Mouse (Mus musculus): ENCODE data around the gene Pax9.

The Pax9 gene

DNA sequence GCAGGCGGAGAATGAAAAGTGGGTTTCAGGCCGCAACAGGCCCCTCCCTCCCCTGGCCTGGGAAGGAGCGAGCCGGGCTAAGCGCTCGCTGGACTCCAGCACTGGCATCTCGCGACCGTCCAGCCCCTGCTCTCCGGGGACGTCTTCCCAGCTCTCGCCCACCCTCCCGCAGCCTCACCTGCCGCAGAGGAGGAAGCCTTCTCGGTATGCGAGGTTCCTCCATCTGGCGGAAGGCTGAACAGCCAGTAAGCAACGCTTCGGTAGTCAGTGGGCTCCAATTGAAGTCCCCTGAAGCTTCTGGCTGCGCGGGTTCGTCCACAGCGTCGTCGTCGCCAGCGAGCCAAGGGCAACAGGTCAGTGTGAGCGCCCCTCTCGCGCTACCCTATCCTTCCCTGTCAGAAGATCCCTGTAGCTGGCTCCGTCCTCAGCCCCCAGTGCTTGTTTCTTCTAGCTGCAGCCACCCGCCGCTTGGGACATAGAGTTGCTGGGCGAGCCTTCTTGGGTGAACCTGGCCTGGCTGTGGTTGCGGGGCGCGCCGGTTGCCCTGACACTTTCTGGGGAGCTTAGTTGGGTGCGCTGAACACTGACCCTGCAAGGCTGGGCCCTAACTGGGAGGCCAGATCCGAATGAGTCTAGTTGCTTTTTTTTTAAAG, at the start of gene Pax9:
TSS of gene Pax9 (plus strand) at position 341 of the 653 bp plus-strand sequence.
- DNase-seq (ENCODE audit: low spot score), result no peak

DNA sequence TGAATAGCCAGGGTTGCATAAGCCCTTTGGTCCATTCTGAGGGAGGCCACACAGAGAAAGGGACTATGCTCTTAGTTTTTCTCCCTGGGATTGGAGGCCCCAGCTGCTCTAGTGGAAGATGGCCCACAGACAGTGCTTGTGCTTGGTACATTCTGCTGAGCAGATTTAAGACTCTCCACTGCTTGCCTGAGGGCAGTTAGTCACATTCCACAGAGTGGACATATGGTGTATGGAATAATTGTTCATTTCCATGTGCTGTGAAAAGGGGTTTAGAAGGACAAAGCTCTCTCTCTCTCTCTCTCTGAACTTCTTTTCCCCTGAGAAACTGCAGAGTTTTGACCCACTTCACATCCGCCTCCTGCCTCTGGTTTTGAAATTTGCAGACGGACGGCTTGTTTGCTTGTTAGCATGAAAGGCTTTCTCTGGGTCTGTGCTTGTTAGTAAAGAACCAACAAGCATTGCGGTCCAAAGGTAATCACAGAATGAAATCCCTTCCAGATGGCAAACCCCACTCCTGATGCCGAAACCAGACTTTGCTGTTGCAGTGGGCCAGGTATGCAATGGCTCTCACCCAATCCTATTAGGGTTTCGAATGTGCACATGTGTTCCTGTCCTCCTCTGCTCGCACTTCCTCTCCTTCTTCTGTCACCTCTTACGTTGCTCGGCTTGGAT, 22.0 kb upstream of the Pax9 start:
- DNase-seq (ENCODE audit: low spot score), result no peak

DNA sequence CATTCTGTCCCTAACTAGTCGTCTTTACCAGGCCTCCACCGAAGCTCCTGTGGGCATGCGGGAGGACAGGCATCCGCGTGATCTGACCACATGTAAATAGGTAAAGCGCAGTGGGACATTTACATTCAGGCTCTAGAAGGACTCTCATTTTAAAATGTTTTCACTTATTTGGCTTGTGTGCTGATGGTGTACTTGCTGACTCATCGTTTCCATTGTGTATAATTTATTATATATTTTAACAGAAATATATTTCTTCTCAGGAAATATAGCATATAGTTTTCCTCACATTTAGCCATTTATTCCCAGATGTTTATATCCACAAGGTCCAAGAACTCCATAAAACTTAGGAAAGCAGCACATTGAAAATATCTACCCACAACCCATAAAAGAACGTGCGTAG, 20.8 kb upstream of the Pax9 start:
- no peak for DNase-seq (ENCODE audit: low spot score)

DNA sequence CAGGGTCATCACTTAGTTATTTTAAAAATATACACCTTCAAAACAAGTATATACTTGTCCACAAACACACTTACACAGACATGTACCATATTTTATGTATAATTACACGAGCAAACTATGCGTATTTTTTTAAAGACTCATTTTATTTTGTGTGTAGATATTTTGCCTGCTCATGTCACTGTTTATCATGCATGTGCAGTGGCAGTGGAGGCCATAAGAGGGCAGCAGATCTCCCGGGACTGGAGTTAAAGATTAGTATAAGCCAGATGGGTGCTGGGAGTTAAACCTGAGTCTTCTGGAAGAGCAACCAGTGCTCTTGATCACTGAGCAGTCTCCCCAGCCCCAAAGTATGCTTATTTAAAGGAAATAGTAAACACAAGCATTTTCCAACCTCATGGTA, 16.8 kb upstream of the Pax9 start:
- DNase-seq (ENCODE audit: low spot score), result no peak

DNA sequence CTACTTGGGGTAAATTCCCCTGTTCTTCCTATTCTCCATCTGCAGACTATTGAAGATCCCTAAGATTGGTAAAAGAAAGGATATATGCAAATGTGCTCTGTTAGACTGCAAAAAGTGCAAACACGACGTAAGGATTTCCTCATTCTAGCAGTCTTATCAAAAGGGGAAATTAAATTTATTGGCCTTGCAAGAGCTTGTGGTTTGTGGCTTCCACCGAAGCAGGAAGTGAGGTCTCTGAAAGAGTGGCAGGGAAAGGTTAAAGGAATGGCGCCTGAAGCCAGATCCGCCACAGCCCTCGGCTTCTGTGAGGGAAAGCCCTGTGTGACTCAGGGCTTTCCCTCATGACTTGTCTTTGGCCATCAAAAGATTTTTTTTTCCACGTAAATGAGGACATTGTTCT, 13.9 kb upstream of the Pax9 start:
- no peak for DNase-seq (ENCODE audit: low spot score)

DNA sequence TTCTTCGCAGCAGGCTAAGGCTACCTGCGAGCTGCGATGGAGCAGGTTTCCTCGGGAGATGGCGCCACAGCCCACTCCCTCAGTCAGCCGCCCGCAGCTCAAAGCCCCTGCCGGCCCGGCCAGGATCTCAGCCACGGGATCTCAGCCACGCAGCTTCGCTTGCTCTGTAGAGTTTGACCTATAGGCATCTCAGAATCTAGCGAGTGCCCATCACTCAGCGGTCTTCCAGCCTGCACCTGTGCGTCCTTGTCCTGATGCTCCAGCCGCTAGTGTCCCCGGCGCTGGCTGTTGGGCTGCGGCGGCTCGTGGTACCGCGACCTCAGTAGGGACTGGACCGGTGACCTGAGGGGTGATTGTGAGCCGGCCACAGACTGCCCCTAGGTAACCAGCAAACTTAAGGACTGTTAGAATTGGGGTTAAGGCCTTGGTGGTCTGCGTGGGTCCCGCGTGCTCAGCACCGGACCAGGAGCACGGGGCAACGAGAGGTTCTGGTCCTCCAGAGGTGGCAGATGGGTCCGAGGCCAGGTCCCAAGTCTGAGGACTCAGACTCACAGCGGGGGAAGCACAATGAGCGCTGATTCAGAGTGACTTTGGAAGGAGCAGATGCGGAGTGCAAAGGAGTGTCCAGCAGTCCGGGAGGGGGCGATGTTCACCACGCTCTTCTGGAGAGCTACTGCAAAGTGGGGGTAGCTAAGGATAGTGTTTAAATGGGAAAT, 10.3 kb upstream of the Pax9 start:
- peak; percentile 11 for DNase-seq (ENCODE audit: low spot score)

DNA sequence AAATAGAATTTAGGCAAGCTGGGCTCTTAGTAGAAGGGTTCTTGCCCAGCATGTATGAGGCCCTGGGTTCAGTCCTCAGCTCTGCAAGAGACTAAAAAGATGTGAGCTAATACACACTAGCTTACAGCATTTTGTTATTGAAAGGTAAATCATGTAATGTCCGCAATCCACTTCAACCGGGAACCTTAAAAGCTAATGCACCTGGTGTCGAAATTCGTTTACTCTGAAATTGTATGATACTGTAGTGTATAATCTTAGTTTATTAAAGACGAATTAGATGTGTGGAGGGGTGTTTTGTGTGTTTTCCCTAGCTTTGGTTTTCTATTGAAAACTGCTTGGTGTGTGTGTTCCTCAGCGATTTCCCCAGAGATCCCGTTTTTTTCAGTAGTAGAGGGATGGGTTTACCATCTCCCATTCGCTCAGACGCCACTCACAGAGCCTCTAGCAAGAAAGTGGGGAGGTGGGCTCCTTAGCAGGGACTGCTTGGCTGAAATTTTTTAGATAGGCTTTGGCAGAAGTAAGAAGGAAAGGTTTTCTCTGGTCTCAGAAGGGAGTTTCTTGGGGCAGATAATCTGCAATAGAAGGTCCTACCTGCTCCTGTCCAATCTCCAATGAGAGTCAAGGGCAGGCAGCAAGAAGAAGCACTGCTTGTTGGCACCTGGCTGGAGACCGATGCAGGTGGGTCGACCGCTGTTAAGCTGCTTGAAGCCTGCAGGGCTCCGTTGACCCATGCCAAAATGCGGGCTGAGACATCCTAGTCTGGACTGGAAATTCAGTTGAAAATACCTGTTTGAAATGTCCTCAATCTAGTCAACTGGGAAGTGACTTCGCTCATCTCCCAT, 3.7 kb upstream of the Pax9 start:
- no peak for DNase-seq (ENCODE audit: low spot score)

DNA sequence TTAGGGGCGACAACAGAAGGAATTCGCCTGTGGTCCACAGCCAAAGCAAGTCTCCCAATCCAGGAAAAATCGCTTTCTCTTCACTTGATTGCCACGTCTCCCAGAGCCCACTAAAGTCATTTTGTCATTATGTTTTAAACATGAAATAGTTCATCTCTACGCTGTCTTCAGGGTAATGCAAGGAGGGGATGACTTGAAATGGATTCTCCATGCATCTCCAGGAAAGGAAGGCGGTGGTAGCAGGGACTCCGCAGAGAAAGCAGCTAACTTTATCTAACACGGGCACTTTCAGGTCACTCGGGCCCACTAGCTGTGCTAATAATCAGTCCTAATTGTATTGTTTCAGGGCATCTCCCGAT, 3.1 kb upstream of the Pax9 start:
- DNase-seq (ENCODE audit: low spot score), result no peak

DNA sequence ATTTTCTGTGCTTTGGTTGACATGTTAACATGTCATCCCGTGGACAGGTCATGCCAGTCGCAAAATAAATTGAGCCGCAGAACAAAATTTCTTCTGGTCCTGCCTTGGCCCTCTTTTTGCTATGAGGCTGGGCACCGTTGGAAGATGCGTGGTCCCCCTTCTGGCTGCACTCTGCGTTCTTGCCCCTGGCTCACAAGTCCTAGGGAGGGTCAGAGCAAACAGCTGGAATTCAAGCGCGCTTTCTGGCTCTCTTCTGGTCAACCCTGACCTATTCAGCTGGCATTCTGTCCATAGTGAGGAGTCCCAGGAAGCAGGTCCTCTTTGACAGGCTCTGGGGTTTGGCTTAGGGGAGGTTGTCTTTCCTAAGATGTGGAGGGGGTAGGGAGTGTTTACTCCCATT, 2.6 kb upstream of the Pax9 start:
- no peak for DNase-seq (ENCODE audit: low spot score)

DNA sequence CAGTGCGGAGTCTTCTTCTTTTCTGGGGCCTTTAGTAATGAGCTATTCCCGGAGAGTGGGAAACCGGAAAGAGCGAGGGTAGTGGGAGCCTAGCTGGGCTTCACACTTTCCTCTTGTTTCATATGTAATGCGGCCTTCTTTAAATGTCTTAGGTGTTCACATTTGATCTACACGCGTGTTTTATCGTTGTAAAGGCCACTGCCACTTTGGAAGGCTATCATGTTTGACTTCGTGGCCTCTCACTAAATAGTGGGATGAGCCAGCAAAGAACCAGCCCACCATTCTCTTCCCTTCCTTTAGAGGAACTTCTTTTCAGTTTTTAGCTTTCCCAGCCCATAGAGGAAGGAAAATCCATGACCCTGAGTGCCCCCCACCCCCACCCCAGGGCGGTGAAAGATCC, 2.2 kb upstream of the Pax9 start:
- no peak for DNase-seq (ENCODE audit: low spot score)

DNA sequence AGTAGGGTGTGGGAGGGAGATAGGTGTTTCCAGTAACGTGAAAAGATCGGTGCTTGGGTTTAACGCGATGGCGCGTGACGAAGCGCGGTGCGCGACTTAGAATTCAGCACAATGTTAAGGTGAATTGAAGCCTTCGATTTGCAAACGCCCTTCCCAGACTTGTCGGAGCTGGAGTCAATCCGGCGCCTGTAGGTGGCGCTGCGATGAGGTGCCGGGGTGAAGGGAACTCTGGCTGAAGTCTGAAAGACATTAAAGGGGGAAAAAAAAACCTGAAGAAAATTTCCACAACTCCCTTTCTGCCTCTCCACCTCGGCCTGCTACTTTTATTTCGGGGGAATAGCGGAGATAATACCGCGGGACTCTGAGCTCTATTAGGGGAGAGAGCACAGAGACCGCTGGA, 1.8 kb upstream of the Pax9 start:
- peak; percentile 54 for DNase-seq (ENCODE audit: low spot score)

DNA sequence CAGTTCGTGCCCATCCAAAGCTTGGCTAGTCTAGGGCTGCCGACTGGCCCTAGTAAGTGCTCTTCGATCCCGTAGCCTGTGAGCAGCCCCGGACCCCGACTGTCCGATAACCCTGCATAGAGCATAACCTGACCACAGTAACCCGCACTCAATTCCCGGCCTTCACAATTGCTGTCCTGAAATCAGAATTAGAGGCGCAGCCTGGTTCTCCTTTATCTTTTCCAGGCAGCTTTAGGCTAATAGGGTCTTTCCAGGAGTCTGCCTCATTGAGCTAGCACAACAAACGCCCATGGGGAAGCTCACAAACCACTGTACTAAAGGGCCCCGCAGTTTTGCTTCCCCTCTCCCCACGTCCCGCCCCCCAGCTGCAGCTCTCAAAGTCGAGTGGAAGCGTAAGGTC, 1.2 kb upstream of the Pax9 start:
- no peak for DNase-seq (ENCODE audit: low spot score)

DNA sequence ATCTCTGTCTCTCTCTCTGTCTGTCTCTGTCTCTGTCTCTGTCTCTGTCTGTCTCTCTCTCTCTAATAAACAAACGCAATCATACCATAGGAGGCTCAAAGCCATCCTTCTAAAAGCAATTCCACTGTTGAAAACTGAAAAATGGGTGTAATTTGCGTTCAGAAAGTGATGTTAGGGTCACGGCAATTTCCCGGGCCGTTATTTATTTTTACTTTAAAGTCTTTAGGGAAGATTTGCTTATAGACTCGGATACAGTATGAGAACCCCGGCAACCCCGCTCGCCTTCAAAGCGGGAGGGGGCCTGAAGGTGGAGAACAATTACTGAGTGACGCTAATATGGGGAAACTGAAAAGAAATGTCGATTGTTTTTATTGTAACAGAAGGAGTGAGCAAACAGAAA, 566 bp upstream of the Pax9 start:
- no peak for DNase-seq (ENCODE audit: low spot score)

DNA sequence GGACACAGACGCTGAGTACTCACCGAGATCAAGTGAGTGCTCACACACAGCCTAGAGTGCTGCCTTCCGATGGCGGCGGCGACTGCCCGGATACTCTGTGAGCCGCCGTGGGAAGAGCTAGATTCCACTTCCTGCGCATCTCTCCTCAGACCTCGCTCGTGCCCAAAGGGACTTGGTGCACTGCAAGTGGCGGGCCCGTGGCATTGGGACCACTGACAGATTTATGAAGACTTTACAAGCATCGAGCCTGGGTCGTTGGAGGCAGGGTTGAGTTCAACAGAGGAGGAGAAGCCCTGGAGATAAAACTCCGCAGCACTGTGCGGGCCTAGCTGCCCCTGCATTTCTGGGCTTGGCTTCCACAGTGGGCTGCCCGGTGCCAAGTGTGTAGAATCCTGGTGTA, 969 bp downstream of the Pax9 start:
- DNase-seq (ENCODE audit: low spot score), result no peak

DNA sequence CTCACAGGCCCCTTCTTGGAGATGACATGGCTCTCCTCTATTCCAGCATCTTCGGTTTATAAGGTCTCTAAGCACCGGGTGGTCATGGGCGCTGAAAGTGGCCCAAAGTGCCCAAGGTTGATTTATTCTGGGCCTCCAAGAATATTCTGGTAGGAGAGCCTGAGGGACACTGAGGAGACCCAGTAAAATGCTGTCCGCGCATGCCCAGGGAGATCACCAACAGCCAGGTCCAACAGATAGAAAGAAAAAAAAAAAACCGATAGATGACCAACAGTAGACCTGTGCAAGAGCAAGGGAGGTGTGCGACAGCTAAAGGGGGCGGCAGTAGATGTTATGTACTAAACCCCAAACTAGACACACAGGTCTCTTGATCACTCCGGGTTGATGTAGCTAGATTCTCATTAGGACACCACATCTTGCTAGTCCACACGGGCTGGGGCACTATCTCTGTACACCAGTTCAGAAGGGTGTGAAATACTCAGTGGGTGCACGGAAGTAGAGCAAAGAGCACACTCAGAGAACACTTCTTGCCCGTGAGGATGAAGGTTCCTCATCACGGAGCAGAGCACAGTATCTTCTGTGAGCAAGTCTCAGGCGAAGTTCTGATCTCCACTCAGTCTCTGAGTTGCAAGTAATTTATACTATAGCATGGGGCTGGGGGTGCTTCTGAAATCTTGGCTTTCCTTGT, 2.0 kb downstream of the Pax9 start:
- no peak for DNase-seq (ENCODE audit: low spot score)

DNA sequence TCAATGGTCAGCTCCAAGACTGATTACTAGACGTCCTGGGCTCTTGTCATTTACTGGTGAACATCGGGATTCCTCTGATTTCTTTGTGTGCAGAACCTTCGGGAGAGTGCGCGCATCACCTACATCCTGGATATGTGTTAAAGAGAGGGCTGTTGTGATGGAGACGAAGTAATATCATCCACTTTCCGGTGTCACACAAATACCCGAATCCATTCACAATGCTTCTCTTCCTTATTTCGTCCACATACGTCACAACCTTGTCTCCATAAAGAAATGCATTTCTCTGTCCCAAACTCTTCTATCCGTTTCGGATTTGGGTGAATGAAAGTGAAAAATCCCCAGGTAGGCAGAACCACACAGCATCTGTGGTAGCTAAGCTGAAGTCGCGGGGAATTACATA, 2.8 kb downstream of the Pax9 start:
- DNase-seq (ENCODE audit: low spot score), result no peak

DNA sequence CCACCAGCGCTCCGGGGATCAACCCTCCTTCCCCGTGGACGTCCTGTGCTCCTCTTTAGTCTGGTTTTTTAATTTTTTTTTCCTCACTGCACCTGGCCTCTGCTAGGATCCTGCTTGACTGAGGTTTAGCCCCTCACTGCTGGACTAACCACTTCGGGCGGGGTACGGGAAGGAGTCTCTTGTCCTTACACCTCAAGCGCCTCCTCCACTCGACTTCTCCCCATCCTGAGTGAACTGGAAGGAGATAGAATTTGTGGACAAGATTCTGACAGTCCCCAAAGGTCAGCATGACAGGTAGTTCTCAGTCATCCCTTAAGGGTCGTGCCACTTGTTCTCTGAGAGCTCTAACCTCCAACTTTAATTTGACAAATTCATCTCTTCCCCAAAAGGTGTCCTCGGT, 3.4 kb downstream of the Pax9 start:
- no peak for DNase-seq (ENCODE audit: low spot score)

DNA sequence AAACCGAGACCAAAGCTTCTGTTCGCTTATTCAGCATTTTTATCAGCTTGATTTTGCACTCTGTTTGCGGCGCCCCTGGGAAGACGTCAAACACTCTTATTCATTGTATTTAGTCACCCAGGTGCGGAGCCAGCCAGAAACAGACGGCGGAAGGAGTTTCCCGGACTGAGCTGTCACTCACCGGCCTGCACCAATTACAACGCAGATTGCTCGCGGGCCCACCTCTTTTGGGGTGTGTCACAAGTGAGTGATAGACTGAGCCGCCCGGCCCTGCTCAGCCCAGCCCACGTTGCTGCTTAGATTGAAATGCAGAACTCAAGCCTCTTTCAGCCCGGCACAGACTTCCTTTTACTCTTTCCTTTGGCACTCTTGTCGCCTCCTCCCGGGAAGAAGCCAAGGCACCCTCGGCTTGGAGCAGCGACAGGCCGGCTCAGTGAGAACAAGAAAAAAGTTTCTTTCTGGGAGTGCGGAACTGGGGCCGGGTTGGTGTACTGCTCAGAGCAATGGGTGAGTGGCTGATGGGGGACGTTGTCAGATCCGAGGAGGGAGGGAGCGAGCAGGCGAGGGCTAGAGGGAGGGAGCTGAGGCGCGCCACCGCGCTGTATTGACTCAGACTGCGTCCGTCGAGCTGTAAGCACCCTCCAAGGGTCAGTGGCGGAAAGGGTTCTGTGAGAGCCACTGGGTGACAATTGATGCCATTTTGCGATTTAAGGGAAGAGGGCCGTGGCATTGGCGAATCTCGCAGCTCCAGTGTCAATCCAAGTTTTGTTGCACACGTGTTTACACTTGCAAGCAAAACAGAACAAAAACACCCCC, 4.0 kb downstream of the Pax9 start:
- DNase-seq (ENCODE audit: low spot score), result peak; percentile 86

DNA sequence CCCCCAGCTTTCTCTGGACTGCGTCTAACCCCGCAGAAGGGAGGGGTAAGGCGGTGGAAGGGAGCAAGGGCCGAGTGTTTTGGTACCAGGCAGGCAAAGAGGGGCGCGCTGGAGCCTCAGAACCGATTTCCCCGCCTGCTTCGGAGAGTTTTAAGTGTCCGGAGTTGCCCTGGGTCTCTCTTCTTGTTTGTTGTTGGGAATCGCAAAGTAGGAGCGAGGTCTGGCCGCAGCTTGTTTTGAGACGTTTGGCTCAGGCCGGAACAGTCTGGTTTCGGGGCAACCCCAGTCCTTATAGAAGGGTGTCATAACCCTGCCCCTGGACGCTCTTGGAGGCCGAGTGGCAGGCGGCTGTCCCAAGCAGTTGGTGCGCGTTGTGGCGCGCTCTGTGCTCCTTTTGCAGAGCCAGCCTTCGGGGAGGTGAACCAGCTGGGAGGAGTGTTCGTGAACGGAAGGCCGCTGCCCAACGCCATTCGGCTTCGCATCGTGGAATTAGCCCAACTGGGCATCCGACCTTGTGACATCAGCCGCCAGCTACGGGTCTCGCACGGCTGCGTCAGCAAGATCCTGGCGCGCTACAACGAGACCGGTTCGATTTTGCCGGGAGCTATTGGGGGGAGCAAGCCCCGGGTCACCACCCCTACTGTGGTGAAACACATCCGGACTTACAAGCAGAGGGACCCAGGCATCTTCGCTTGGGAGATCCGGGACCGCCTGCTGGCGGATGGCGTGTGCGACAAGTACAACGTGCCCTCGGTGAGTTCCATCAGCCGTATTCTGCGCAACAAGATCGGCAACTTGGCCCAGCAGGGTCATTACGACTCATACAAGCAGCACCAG, 4.8 kb downstream of the Pax9 start:
- peak; percentile 13 for DNase-seq (ENCODE audit: low spot score)

DNA sequence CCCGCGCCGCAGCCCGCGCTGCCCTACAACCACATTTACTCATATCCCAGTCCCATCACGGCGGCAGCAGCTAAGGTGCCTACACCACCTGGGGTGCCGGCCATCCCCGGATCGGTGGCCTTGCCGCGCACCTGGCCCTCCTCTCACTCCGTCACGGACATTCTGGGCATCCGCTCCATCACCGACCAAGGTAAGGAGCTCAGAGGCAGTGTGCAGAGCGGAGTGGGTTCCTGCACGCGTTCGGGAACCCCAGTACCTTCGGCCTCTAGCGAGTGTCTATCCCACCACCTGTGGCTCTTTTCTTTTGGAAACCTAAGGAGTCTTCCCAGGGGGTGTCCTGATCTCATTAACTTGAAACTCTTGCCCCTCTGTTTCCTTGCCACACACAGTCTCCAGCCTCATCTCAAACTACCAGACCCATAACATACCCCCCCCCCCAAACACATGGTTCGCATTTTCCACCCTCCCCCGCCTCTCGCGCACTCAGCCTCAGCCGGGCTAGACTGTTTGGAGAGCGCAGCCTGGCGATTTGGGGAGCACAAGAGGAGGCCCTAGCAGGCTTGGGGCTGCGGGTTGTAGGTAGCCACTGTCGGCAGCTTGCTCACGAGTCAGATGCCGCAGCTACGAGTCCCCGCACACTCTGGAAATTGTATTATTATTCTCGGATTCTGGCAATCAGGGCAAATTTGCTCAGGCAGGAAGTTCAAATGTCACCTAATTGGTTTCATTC, 5.6 kb downstream of the Pax9 start:
- DNase-seq (ENCODE audit: low spot score), result peak; percentile 12

Data from testis, postnatal 14 days (tissue).